Mouse (Mus musculus) left cerebral cortex, adult 18-20 months (tissue): Measurements from ENCODE around the gene Rem2. TPM values are rescaled to one million over a fixed set of nuclear protein-coding genes. Genes with fewer than 3 reads are reported as not detected.

Experiments
- DNase-seq, 2 experiments: peaks; one replicate each; pipeline ENCODE4 v3.0.0; 2021 to 2022; ENCODE audit warnings: low spot score in 2 of 2, mixed read lengths in 1 of 2
- total RNA-seq, 2 experiments: library from RNA; stranded (reverse); gene quantifications; 2 replicates each; pipeline ENCODE4 v1.2.3; 2021

Gene Rem2
- total RNA-seq, 2 experiments from 2014 or later = 4.2 to 7.5 TPM

DNA sequence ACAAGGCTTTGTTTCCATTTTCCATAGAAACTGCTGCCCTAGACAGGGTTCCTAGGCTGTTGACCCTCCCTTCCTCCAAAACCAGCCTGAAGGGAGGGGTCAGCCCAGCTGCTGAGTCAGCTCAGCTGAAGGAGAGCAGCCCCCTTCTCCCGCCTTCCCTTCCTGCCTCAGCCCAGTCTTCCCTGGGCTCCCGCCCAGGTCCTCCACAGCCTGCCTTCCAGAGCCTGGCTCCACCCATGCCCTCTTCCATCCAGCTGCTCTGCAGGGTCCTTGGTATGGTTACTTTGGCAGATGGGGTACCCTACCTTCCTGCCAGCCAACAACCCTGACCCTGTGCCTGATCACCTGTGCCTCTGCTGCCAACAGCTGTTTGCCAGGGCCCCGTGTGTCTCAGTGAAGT, 32.7 kb upstream of the Rem2 start:
- no peak for DNase-seq

DNA sequence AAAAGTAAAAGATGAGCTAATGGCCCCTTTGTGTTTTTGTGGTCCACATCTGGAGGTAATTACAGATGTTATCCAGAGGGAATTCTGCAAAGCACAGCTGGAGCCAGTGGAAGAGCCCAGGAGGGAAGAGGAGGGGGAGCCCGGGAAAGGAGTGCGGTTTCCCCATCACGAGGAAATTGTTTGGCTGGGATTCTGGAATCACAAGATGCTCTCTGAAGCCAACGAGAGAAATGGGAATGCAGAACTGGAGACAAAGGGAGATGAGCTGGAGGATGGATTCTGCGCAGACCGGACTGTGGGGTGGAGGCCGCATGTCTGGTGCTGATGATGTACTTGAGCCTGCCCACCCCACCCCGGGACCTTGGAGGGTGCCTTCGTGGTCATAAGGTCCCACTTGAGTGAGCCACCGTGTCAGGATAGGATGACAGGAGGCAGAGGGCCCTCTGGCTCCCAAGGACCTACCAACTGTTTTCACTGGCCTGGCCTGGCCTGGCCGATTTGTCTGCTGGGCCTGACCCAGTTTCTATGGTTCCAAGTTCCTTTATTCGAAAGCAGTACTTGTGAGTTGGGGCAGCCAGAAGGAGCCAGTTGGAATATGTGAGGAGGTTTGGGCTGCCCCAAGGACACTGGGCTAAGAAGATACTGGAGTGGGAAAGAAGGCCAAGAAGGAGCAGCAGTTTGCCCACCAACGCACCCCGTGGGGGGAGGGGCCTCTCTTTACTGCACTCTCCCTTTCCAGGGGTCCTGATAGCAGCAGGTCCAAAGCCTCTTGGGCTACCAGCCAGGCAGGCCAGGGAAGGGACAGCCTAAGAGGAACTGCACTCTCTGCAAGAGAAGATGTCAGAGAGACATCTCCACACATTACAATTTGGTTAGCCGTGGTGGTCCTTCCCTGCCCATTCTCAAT, 31.9 kb upstream of the Rem2 start:
- no peak for DNase-seq

GRCm38 (mm10) chr14:54445476-54445875, 30.4 kb upstream of the Rem2 start:
- DNase-seq = no peak

DNA sequence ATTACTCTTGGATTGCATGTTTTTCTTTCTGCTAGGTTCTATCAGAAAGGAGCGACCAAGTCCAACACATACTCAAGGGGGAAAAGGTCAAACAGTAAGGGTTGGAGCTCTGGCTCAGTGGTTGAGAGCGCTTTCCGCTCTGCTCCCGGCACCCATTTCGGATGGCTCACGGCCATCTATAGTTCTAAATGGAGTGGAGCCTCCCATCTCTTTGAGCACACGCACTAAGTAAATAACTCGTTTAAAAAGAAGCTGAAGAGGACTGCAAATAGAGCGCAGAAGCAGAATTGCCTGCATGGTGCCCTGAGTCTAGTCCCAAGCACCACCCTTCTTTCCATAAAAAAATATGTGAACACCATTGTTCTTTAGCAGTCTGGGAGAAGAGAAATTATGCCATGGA, 22.3 kb upstream of the Rem2 start:
- no peak for DNase-seq

GRCm38 (mm10) chr14:54454669-54455528, 21.0 kb upstream of the Rem2 start:
- DNase-seq = no peak

DNA sequence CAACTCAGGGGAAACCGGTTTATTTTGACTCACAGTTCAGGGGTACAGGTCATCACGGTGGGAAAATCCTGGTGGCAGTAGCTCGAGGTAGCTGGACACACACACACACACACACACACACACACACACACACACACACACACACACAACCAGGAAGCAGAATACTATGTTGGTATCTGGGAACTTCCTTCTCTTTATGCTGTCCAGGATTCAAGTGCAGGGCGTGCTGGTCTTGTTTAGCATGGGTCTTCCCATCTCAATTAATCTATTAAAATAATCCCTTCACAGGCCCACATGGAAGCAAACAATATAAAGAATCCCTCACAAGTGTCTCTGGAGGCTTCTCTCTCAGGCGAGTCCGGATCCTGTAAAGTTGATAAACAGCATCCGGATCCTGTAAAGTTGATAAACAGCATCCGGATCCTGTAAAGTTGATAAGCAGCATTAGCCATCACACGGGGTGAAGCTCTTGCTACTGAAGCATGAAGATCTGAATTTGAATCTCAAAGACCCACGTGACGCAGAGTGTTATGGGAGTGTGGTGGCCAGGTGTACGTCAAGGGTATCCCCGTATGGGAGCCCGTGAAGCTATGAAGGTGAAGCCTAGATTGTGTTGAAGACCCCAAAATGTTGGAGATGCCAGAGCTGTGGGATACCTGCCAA, 17.9 kb upstream of the Rem2 start:
- no peak for DNase-seq

GRCm38 (mm10) chr14:54462146-54462545, 13.8 kb upstream of the Rem2 start:
- DNase-seq = no peak

- DNase-seq = no peak
Measured at GRCm38 (mm10) chr14:54463108-54463958, 12.6 kb upstream of the Rem2 start.

DNA sequence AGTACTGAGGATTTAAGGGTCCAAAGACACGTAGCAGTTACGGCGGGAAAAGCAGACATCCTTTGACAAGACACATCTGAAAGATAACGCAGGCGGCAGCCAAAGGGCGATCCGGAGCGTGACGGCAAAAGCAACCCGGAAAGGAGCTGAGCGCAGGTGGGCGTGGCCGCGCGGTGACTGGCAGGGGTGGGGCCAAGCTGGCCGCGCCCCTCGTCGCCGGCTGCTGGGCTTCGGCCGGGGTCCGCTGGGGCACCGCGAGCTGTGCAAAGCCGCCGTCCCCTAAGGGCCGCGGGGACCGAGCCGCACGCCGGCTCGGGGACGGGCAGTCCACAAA, 12.0 kb upstream of the Rem2 start, which contains the start of gene Lrp10:
Gene Lrp10, plus strand, starts transcription at position 179 of the 334 bp plus-strand sequence.
- DNase-seq = peak; percentile 77 to 87

GRCm38 (mm10) chr14:54464293-54465005, 11.5 kb upstream of the Rem2 start:
- peak; percentile 31 to 34 for DNase-seq

- no peak for DNase-seq
Measured at GRCm38 (mm10) chr14:54471467-54471866, 4.4 kb upstream of the Rem2 start.

DNA sequence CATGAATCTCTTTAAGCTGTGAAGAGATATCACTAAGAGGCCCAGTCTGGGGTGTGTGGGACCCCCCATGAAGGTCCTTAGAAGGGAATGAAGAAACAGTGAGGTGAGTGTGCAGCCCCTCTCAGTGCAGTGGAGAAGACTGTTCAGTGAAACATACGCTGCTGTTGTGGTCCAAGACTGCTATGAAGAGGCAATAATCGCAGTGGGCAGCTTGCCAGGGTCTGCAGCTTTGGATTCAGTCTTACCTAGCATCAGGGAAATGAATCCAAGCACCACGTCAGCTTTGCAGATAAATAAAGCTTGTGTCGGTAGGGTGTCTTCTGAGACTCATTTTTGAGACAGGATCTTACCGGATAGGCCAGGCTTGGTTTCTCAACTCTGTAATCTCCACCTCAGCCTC, 3.2 kb upstream of the Rem2 start:
- no peak for DNase-seq

DNA sequence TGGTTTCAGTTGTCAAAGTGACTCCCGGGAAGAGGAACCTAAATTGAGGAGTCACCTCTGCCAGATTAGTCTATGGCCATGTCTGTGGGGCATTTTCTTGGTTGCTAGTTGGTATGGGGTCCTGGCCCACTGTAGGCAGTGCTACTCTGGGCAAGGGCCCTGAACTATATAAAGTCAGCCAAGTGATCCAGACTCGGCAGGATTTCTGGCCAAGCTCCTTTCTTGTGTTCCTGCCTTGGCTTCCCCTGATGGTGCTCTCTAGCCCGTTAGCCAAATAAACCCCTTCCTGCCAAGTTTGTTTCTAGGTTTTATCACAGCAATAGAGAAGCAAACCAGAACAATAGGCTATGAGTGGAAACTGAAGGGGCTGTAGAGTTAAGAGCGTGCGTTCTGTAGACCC, 1.2 kb upstream of the Rem2 start:
- no peak for DNase-seq

DNA sequence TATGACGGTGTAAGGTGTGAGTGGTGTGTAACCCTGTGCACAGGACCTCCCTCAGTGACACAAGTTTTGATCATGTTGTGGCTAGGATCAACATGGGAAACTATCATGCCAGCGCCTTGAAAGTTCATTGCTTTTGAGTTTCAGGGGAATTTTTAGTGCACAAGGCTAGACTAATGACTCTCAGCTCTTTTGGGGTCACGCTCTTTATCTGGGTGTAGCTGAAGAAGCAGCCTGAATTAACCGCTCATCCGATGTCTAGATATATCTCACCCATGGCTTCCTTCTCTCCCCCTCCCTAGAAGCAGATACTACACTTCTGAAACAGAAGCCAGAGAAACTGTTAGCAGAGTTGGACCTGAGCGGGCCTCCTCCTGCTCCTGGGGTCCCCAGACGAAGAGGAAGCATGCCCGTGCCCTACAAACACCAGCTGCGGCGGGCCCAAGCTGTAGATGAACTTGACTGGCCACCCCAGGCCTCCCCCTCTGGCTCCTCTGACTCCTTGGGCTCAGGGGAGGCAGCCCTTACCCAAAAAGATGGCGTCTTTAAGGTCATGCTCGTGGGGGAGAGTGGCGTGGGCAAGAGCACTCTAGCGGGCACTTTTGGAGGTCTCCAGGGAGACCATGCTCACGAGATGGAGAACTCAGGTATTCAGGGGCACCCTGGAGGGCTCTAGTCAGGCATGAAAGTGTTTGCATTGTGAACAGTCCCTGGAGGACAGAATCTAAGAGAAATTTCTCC, 1.4 kb downstream of the Rem2 start:
- no peak for DNase-seq

GRCm38 (mm10) chr14:54479451-54479920, 3.6 kb downstream of the Rem2 start:
- no peak for DNase-seq

GRCm38 (mm10) chr14:54480673-54481072, 4.8 kb downstream of the Rem2 start:
- DNase-seq = no peak

- DNase-seq = no peak
Measured at GRCm38 (mm10) chr14:54481402-54481801, 5.5 kb downstream of the Rem2 start.

- no peak for DNase-seq
Measured at GRCm38 (mm10) chr14:54482498-54482897, 6.6 kb downstream of the Rem2 start.

DNA sequence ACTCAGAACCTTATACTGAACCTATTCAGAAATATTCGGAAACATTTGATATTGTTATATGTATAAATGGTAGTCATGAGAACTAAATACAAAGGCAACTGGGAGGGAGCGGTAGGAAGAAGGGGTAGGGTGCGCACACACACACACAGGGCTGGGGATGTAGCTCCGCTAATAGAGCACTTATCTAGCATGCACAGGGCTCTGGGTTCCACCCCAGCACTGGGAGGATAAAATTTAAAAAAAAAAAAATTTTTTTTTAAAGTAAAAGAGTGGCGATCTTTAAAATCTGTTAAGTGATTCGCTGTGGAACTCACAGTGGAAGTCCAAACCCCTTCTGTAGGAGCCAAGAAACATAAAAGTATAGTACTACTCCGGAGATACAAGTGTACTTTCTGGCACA, 10.0 kb downstream of the Rem2 start:
- no peak for DNase-seq
